Mouse (Mus musculus) neural tube, embryonic 12.5 days (tissue): ENCODE data around the gene BC030499. TPM values are rescaled to one million over a fixed set of nuclear protein-coding genes. Genes with fewer than 3 reads are reported as not detected.

Source experiments
- ATAC-seq: fragments of 200-750 bp; cut with Nextera tagmentation; 2 replicates; pipeline ENCODE4 v1.8.0; 2017; ENCODE audit warnings: low read depth, mild to moderate bottlenecking, moderate TSS enrichment, moderate library complexity; ENCODE audit not compliant: low FRiP score
- H3K27ac ChIP-seq: fragments of 300-500 bp; sonication (generic); 2 replicates; pipeline ENCODE4 v1.5.1; 2016
- H3K27me3 ChIP-seq: fragments of 300-500 bp; sonication (generic); replicated peaks from 2 replicates; pipeline ENCODE4 v1.6.1; 2016; ENCODE audit warnings: mild to moderate bottlenecking
- H3K36me3 ChIP-seq: fragments of 300-500 bp; sonication (generic); 2 replicates; pipeline ENCODE4 v1.6.1; 2016; ENCODE audit warnings: mild to moderate bottlenecking
- H3K4me1 ChIP-seq: fragments of 300-500 bp; sonication (generic); 2 replicates; pipeline ENCODE4 v1.6.1; 2016
- H3K4me2 ChIP-seq: fragments of 300-500 bp; sonication (generic); replicated peaks from 2 replicates; pipeline ENCODE4 v1.6.1; 2016; ENCODE audit warnings: mild to moderate bottlenecking
- H3K4me3 ChIP-seq: fragments of 300-500 bp; sonication (generic); 2 replicates; pipeline ENCODE4 v1.5.1; 2016
- H3K9ac ChIP-seq: fragments of 300-500 bp; sonication (generic); 2 replicates; pipeline ENCODE4 v1.6.1; 2016; ENCODE audit warnings: mild to moderate bottlenecking
- H3K9me3 ChIP-seq: fragments of 300-500 bp; sonication (generic); 2 replicates; pipeline ENCODE4 v1.6.1; 2016; ENCODE audit warnings: mild to moderate bottlenecking
- WGBS: fragments of 180-500 bp; shearing (Covaris S2); methylation state at CpG from one replicate; pipeline ENCODE4 v1.1.7; 2016; 5-methylcytosine and 5-hydroxymethylcytosine counted together
- polyA plus RNA-seq: library from polyadenylated mRNA; unstranded; fragments of >200 nt; fragmentation: Nextera tagmentation; extraction: Ambion mirVana; gene quantifications from 2 replicates; pipeline ENCODE4 v1.2.1, GENCODE M21; 2016

Gene BC030499
- polyA plus RNA-seq, 1 experiment from 2014 or later: 0.20 TPM

DNA sequence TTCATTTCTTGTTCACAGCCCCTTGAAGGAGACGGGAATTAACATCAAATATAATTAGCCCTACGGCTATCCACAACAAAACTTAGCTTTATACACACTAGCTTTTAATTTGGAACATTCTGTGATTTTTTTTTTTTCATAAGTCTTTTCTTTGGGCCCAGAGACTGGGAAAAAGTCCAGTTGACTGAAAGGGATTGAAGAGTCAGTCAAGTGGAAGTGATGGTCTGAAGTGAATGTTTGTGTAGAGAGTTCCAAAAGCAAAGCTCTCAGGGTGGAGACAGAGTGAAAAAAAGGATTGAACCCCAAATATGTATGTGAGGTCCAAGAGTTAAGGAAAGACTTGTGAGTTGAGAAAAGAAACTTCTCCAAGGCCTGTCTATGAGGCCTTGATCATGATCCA lies 27.8 kb downstream of the BC030499 start:
- Histone ChIP-seq H3K9me3 (no peaks in the 10 kb centered on the region), H3K4me3 (no peak overlapping the region), H3K9ac (no peak overlapping the region), H3K4me1 (peaks cover 11% of the 10 kb centered on the region; the same call in 1 of the 2 replicates), H3K27me3 (no peaks in the 10 kb centered on the region), H3K27ac (no peak overlapping the region), H3K36me3 (peaks cover 77% of the 10 kb centered on the region), H3K4me2 (no peak overlapping the region)
- 92% methylated on average over 2 of the region's 2 CpGs for WGBS
- no peak for ATAC-seq

GRCm38 (mm10) chr11:78322076-78322831 lies 31.6 kb downstream of the BC030499 start:
- Histone ChIP-seq H3K4me1 (peaks cover 11% of the 10 kb centered on the region; the same call in 1 of the 2 replicates), H3K36me3 (peaks cover 40% of the 10 kb centered on the region), H3K4me3 (no peak overlapping the region), H3K27ac (no peak overlapping the region), H3K4me2 (peak overlapping the region; percentile 48), H3K9ac (no peak overlapping the region), H3K9me3 (no peaks in the 10 kb centered on the region), H3K27me3 (no peaks in the 10 kb centered on the region)
- 71% methylated on average over 2 of the region's 2 CpGs for WGBS
- no peak for ATAC-seq

DNA sequence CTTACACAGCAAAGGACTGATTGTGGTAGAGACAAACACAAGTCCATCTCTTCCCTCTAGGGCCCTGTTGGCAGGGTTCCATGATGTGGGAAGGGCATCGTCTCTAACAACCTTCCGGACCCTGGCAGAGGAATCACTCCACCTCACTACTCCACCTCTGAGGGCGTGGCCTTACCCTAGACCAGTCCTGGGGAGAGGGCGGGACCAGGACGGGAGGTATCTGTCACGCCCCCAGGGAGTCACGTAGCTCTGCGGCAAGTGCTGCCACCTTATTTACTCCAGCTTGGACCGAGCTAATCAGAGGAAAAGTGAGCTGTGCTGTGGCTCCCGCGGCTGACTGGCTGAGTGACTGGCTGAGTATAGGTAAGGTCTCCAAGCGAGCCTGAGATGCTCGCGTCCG lies 32.2 kb downstream of the BC030499 start, which contains the start of gene Aldoc:
Aldoc (plus strand) TSS at position 109 of the 400 bp plus-strand sequence.
- H3K9me3 ChIP-seq: no peaks in the 10 kb centered on the region
- no peak within 1 kb of the TSS for H3K27ac ChIP-seq
- H3K9ac ChIP-seq: no peak within 1 kb of the TSS
- ATAC-seq: peak; percentile 74; the same call in 1 of the 2 replicates
- H3K4me2 ChIP-seq: peak within 1 kb of the TSS; percentile 48
- H3K4me3 ChIP-seq: no peak within 1 kb of the TSS
- WGBS: 9% methylated on average over 15 of the region's 15 CpGs
- peaks cover 34% of the 10 kb centered on the region for H3K36me3 ChIP-seq
- H3K4me1 ChIP-seq: peaks cover 11% of the 10 kb centered on the region; the same call in 1 of the 2 replicates
- no peaks in the 10 kb centered on the region for H3K27me3 ChIP-seq

- no peak overlapping the region for H3K27ac ChIP-seq
- H3K4me3 ChIP-seq: no peak overlapping the region
- ATAC-seq: no peak
- no peak overlapping the region for H3K9ac ChIP-seq
- H3K4me2 ChIP-seq: peak overlapping the region; percentile 48; the same call in 1 of the 2 replicates
- H3K36me3 ChIP-seq: peaks cover 21% of the 10 kb centered on the region
- H3K27me3 ChIP-seq: no peaks in the 10 kb centered on the region
- H3K4me1 ChIP-seq: peaks cover 18% of the 10 kb centered on the region
- 80% methylated on average over 15 of the region's 15 CpGs for WGBS
- H3K9me3 ChIP-seq: no peaks in the 10 kb centered on the region
These were observed 33.6 kb downstream of the BC030499 start for GRCm38 (mm10) chr11:78324000-78324785.

- ATAC-seq: no peak
- WGBS: 96% methylated on average over 12 of the region's 12 CpGs
- no peak overlapping the region for H3K9ac ChIP-seq
- H3K4me1 ChIP-seq: peaks cover 20% of the 10 kb centered on the region
- no peaks in the 10 kb centered on the region for H3K9me3 ChIP-seq
- H3K27me3 ChIP-seq: no peaks in the 10 kb centered on the region
- 0 out of 2 replicates have a peak overlapping the region, but pooled peaks have one; percentile 7 for H3K4me2 ChIP-seq
- peaks cover 15% of the 10 kb centered on the region for H3K36me3 ChIP-seq
- no peak overlapping the region for H3K27ac ChIP-seq
- H3K4me3 ChIP-seq: no peak overlapping the region
These were observed 34.3 kb downstream of the BC030499 start for GRCm38 (mm10) chr11:78324965-78325364.

DNA sequence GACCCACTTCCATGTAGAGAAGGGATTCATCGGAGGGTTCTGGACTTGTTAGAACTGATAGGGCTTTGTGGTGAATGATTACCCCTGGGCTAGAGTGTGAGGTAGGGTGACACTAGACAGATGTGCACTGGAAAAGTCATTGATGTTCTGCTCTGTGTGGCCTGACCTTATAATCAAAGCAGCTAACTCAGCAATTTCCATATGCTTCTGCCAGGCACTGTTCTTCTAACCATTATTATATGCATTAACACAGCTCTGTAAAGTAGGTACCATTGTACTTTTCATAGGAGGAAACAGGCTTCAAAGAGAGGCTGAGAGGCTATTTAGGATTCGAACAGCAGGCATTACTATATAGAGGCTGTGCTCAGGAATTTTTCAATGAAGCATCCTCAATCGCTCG lies 36.6 kb downstream of the BC030499 start:
- Histone ChIP-seq H3K4me3 (no peak overlapping the region), H3K36me3 (peaks cover under 1% of the 10 kb centered on the region), H3K27ac (no peak overlapping the region), H3K4me1 (peaks cover 19% of the 10 kb centered on the region), H3K9me3 (no peaks in the 10 kb centered on the region), H3K4me2 (no peak overlapping the region), H3K27me3 (no peaks in the 10 kb centered on the region), H3K9ac (no peak overlapping the region)
- WGBS: 89% methylated on average over 4 of the region's 4 CpGs
- no peak for ATAC-seq

DNA sequence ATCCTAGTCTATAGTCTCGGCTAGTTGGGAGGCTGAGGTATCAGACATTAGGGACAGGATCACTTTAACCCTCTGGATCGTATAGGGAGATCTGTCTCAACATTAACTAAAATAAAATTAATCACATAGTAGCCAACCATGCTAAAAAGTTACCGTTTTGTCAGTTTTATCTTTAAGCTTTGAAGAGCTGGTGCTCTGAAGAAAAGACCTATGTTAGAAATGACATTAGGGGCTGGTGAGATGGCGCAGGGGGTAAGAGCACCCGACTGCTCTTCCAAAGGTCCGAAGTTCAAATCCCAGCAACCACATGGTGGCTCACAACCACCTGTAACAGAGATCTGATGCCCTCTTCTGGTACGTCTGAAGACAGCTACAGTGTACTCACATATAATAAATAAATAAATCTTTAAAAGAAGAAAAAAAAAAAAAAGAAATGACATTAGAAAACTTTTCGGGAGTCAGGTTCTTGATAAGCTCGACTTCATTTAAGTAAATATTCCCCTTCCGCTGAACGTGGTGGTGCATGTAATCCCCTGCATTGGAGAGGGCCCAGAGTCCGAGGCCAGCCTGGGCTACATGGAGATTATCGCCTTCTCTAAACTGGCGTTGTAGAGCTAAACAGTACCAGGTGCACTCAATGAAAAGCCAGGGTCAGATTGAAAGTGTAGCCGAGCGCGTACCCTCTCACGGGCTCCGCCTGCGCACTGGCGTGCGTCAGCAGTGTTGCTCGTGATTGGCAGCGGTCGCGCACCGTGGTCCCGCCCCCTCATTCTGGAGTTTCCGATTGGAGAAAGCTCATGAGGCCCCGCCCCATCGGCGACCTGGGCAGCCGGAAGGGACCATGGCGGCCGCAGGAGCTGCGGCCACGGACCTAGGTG lies 37.2 kb downstream of the BC030499 start, which contains the start of gene Pigs:
Pigs (plus strand) TSS at position 782 of the 878 bp plus-strand sequence.
- H3K27ac ChIP-seq: no peak within 1 kb of the TSS
- H3K36me3 ChIP-seq: peaks cover 7% of the 10 kb centered on the region
- H3K4me2 ChIP-seq: peak within 1 kb of the TSS; percentile 91
- peak within 1 kb of the TSS; percentile 81 for H3K9ac ChIP-seq
- WGBS: 14% methylated on average over 37 of the region's 37 CpGs
- peak within 1 kb of the TSS; percentile 92 for H3K4me3 ChIP-seq
- H3K4me1 ChIP-seq: peaks cover 13% of the 10 kb centered on the region
- no peaks in the 10 kb centered on the region for H3K9me3 ChIP-seq
- ATAC-seq: peak; percentile 91
- H3K27me3 ChIP-seq: no peaks in the 10 kb centered on the region

DNA sequence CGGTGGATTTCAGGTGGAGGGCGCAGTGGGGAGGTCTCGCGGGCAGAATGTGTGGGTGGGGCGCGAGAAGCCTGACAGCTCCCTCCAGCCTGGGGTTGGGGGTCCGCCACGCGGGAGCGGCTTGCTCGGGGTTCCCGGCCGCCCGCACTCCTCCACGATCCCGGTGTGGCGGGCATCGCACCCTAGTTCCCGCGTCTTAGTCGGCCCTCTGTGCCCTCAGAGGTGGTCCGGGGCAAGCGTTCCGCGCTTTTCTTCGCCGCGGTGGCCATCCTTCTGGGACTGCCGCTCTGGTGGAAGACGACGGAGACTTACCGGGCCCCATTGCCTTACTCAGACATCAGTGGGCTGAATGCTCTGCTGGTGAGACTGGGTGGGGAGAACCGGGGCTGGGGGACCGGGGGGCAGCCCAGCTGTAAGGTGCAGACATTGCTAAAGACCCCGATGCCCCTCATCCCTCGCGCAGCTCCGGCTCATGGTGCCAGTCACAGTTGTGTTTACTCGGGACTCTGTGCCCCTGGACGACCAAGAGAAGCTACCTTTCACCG lies 37.9 kb downstream of the BC030499 start:
- H3K4me3 ChIP-seq: peak overlapping the region; percentile 92
- H3K4me2 ChIP-seq: peak overlapping the region; percentile 91
- H3K4me1 ChIP-seq: peaks cover 9% of the 10 kb centered on the region
- H3K27ac ChIP-seq: no peak overlapping the region
- no peaks in the 10 kb centered on the region for H3K9me3 ChIP-seq
- ATAC-seq: peak; percentile 64
- WGBS: 1% methylated on average over 41 of the region's 41 CpGs
- peaks cover 14% of the 10 kb centered on the region for H3K36me3 ChIP-seq
- no peaks in the 10 kb centered on the region for H3K27me3 ChIP-seq
- H3K9ac ChIP-seq: peak overlapping the region; percentile 81

DNA sequence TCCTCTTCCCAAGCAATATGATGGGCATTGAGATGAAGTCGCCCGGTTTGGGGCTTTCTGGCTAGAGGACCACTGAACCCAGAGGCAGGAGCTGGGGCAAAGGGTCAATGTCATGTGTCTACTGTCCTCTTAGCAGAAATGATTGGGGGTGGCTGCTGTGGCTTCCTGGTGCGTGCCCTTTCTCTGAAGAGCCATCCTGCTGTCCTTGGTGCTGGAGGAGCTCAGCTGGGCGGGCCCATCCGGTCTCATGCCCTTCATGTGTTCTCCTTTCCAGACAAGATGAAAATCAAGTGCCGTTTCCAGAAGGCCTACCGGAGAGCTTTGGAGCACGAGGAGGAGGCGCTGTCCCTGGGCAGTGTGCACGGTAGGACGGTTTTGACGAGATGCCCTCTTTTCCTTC lies 42.0 kb downstream of the BC030499 start:
- Histone ChIP-seq H3K9me3 (no peaks in the 10 kb centered on the region), H3K9ac (no peak overlapping the region), H3K4me3 (no peak overlapping the region), H3K4me2 (no peak overlapping the region), H3K4me1 (peaks cover 9% of the 10 kb centered on the region), H3K36me3 (peaks cover 45% of the 10 kb centered on the region), H3K27me3 (no peaks in the 10 kb centered on the region), H3K27ac (no peak overlapping the region)
- ATAC-seq: no peak
- WGBS: 97% methylated on average over 12 of the region's 12 CpGs

- Histone ChIP-seq H3K4me1 (peaks cover 4% of the 10 kb centered on the region), H3K9me3 (no peaks in the 10 kb centered on the region), H3K27me3 (no peaks in the 10 kb centered on the region), H3K9ac (no peak overlapping the region), H3K36me3 (peaks cover 55% of the 10 kb centered on the region), H3K4me3 (no peak overlapping the region), H3K27ac (no peak overlapping the region), H3K4me2 (no peak overlapping the region)
- 86% methylated on average over 5 of the region's 5 CpGs for WGBS
- ATAC-seq: no peak
These were observed 43.4 kb downstream of the BC030499 start for GRCm38 (mm10) chr11:78333992-78334391.

- no peak overlapping the region for H3K4me3 ChIP-seq
- no peaks in the 10 kb centered on the region for H3K4me1 ChIP-seq
- peaks cover 82% of the 10 kb centered on the region for H3K36me3 ChIP-seq
- no peaks in the 10 kb centered on the region for H3K9me3 ChIP-seq
- no peak overlapping the region for H3K4me2 ChIP-seq
- no peak overlapping the region for H3K27ac ChIP-seq
- no peak for ATAC-seq
- H3K27me3 ChIP-seq: no peaks in the 10 kb centered on the region
- no peak overlapping the region for H3K9ac ChIP-seq
- WGBS: 95% methylated on average over 8 of the region's 8 CpGs
These were observed 46.4 kb downstream of the BC030499 start for GRCm38 (mm10) chr11:78337040-78337439.
